Mouse (Mus musculus) CH12.LX (cell line): Measurements from ENCODE around the gene Abcb9. TPM values are rescaled to one million over a fixed set of nuclear protein-coding genes. Genes with fewer than 3 reads are reported as not detected.

ENCODE experiments used
- DNase-seq: peaks from one replicate; pipeline ENCODE4 v3.0.0-alpha.2; 2013; ENCODE audit errors: extremely low read depth
- H3K27ac ChIP-seq: 2 replicates; pipeline ENCODE4 v1.5.1; 2012; ENCODE audit warnings: low read depth, mild to moderate bottlenecking, control low read depth, moderate library complexity; ENCODE audit not compliant: insufficient read depth
- H3K27me3 ChIP-seq: replicated peaks from 2 replicates; pipeline ENCODE3; 2012; ENCODE audit warnings: inconsistent platforms
- H3K36me3 ChIP-seq, 2 experiments: replicated peaks in 1 of 2; 2 replicates each; pipeline versions ENCODE3 to v1.6.1; 2012; ENCODE audit warnings: inconsistent platforms in 1 of 2, low read length in 1 of 2, mild to moderate bottlenecking in 1 of 2, mixed read lengths in 1 of 2, moderate library complexity in 1 of 2; ENCODE audit not compliant: control insufficient read depth in 1 of 2, insufficient read depth in 1 of 2
- H3K4me1 ChIP-seq, 2 experiments: 2 replicates each; pipeline ENCODE4 v1.6.1; 2012; ENCODE audit warnings: inconsistent platforms in 1 of 2, moderate library complexity in 1 of 2; ENCODE audit not compliant: insufficient read depth in 2 of 2, control insufficient read depth in 1 of 2
- H3K4me2 ChIP-seq: 2 replicates; pipeline ENCODE4 v1.6.1; 2012; ENCODE audit warnings: low read depth, mild to moderate bottlenecking, control low read depth; ENCODE audit not compliant: poor library complexity, insufficient read depth, severe bottlenecking
- H3K4me3 ChIP-seq, 3 experiments: fragments of 150-350 bp in 1 of 3; sonication (generic) in 1 of 3; replicated peaks in 1 of 3; 2 replicates each; pipeline versions ENCODE3 to v1.5.1; 2011 to 2012; ENCODE audit warnings: low read depth in 2 of 3, low read length in 2 of 3, mild to moderate bottlenecking in 2 of 3, moderate library complexity in 2 of 3, control low read depth in 1 of 3, improper control_type of control experiment in 1 of 3, inconsistent platforms in 1 of 3, mixed read lengths in 1 of 3; ENCODE audit not compliant: poor library complexity in 1 of 3
- H3K79me2 ChIP-seq: replicated peaks from 2 replicates; pipeline ENCODE4 v1.6.1; 2012; ENCODE audit warnings: mild to moderate bottlenecking, moderate library complexity; ENCODE audit not compliant: control insufficient read depth, poor library complexity, insufficient read depth, severe bottlenecking; ENCODE audit errors: extremely low read depth
- H3K9ac ChIP-seq: 2 replicates; pipeline ENCODE4 v1.6.1; 2012; ENCODE audit warnings: low read depth, mild to moderate bottlenecking, control low read depth, moderate library complexity; ENCODE audit not compliant: insufficient read depth
- H3K9me3 ChIP-seq: replicated peaks from 2 replicates; pipeline ENCODE3; 2012; ENCODE audit warnings: low read length, inconsistent platforms, mixed read lengths
- CHD2 ChIP-seq: IDR thresholded peaks from 2 replicates; pipeline ENCODE4 v1.6.1; 2011; ENCODE audit warnings: low read length, improper control_type of control experiment
- CTCF ChIP-seq, 2 experiments: IDR thresholded peaks in 1 of 2; conservative IDR thresholded peaks in 1 of 2; 2 replicates each; pipeline ENCODE4 v1.5.1; 2011 to 2012; ENCODE audit warnings: low read depth in 2 of 2, low read length in 2 of 2, improper control_type of control experiment in 1 of 2, inconsistent platforms in 1 of 2, mild to moderate bottlenecking in 1 of 2, moderate library complexity in 1 of 2
- E2F4 ChIP-seq: IDR thresholded peaks from 2 replicates; pipeline ENCODE4 v1.6.1; 2011; ENCODE audit warnings: low read depth, low read length, improper control_type of control experiment; ENCODE audit not compliant: insufficient replicate concordance
- ELF1 ChIP-seq: IDR thresholded peaks from 2 replicates; pipeline ENCODE4 v1.6.1; 2014; ENCODE audit warnings: low read depth, mild to moderate bottlenecking, inconsistent platforms, low read length, improper control_type of control experiment
- HCFC1 ChIP-seq: IDR thresholded peaks from 2 replicates; pipeline ENCODE4 v1.6.1; 2012; ENCODE audit warnings: low read depth, mild to moderate bottlenecking, inconsistent platforms, low read length, improper control_type of control experiment
- IRF4 ChIP-seq: IDR thresholded peaks from 2 replicates; pipeline ENCODE4 v1.6.1; 2014; ENCODE audit warnings: low read depth, mild to moderate bottlenecking, inconsistent platforms, low read length, improper control_type of control experiment
- JUN ChIP-seq: IDR thresholded peaks from 2 replicates; pipeline ENCODE4 v1.6.1; 2011; ENCODE audit warnings: low read depth, mild to moderate bottlenecking, low read length, improper control_type of control experiment, moderate library complexity; ENCODE audit not compliant: insufficient read depth
- JUND ChIP-seq: conservative IDR thresholded peaks from 2 replicates; pipeline ENCODE4 v1.6.1; 2011; ENCODE audit warnings: low read depth, low read length, improper control_type of control experiment
- KAT2A ChIP-seq: IDR thresholded peaks from 2 replicates; pipeline ENCODE4 v1.6.1; 2012; ENCODE audit warnings: low read length, improper control_type of control experiment, inconsistent platforms; ENCODE audit not compliant: insufficient replicate concordance
- MAFK ChIP-seq: IDR thresholded peaks from 2 replicates; pipeline ENCODE4 v1.6.1; 2011; ENCODE audit warnings: low read length, improper control_type of control experiment; ENCODE audit not compliant: insufficient replicate concordance
- MEF2A ChIP-seq: IDR thresholded peaks from 2 replicates; pipeline ENCODE4 v1.6.1; 2014; ENCODE audit warnings: low read depth, mild to moderate bottlenecking, inconsistent platforms, low read length, improper control_type of control experiment, borderline replicate concordance
- MXI1 ChIP-seq: IDR thresholded peaks from 2 replicates; pipeline ENCODE4 v1.6.1; 2011; ENCODE audit warnings: mild to moderate bottlenecking, low read depth, low read length, improper control_type of control experiment
- MYC ChIP-seq: IDR thresholded peaks from 2 replicates; pipeline ENCODE4 v1.6.1; 2011; ENCODE audit warnings: low read depth, mild to moderate bottlenecking, improper control_type of control experiment, low read length
- NELFE ChIP-seq: IDR thresholded peaks from 2 replicates; pipeline ENCODE4 v1.6.1; 2011; ENCODE audit warnings: low read depth, low read length, improper control_type of control experiment
- NRF1 ChIP-seq: IDR thresholded peaks from 2 replicates; pipeline ENCODE4 v1.6.1; 2014; ENCODE audit warnings: low read depth, mild to moderate bottlenecking, inconsistent platforms, low read length, improper control_type of control experiment, moderate library complexity
- POLR2A ChIP-seq: IDR thresholded peaks from 2 replicates; pipeline ENCODE4 v1.6.1; 2011; ENCODE audit warnings: low read depth, mild to moderate bottlenecking, improper control_type of control experiment, low read length
- RAD21 ChIP-seq: IDR thresholded peaks from 2 replicates; pipeline ENCODE4 v1.6.1; 2011; ENCODE audit warnings: low read depth, mild to moderate bottlenecking, low read length, improper control_type of control experiment, moderate library complexity
- RCOR1 ChIP-seq: conservative IDR thresholded peaks from 2 replicates; pipeline ENCODE4 v1.6.1; 2012; ENCODE audit warnings: low read depth, mild to moderate bottlenecking, inconsistent platforms, low read length, improper control_type of control experiment
- SIN3A ChIP-seq: IDR thresholded peaks from 2 replicates; pipeline ENCODE4 v1.6.1; 2012; ENCODE audit warnings: low read length, improper control_type of control experiment, inconsistent platforms
- SMC3 ChIP-seq: IDR thresholded peaks from 2 replicates; pipeline ENCODE4 v1.6.1; 2011; ENCODE audit warnings: low read depth, low read length, improper control_type of control experiment
- TBP ChIP-seq: conservative IDR thresholded peaks from 2 replicates; pipeline ENCODE4 v1.6.1; 2011; ENCODE audit warnings: low read depth, low read length, improper control_type of control experiment
- TCF12 ChIP-seq: IDR thresholded peaks from 2 replicates; pipeline ENCODE4 v1.6.1; 2014; ENCODE audit warnings: low read depth, mild to moderate bottlenecking, inconsistent platforms, low read length, improper control_type of control experiment
- UBTF ChIP-seq: IDR thresholded peaks from 2 replicates; pipeline ENCODE4 v1.6.1; 2012; ENCODE audit warnings: low read depth, mild to moderate bottlenecking, inconsistent platforms, low read length, improper control_type of control experiment, moderate library complexity
- ZKSCAN1 ChIP-seq: IDR thresholded peaks from 2 replicates; pipeline ENCODE4 v1.6.1; 2012; ENCODE audit warnings: low read depth, inconsistent platforms, low read length, improper control_type of control experiment, borderline replicate concordance
- dilution Hi-C: fragments of 300-500 bp; cut with MboI; formaldehyde crosslinking; loops from 2 replicates; pipeline ENCODE4 v1.14.3; 2020; ENCODE audit warnings: low sequenced_read_pairs; ENCODE audit not compliant: extremely low pct_unique_long_range_greater_than_20kb, extremely low pct_ligation_motif_present
- in situ Hi-C: fragments of 300-500 bp; cut with MboI; formaldehyde crosslinking; loops from 3 replicates; pipeline ENCODE4 v1.14.3; 2019; ENCODE audit warnings: low sequenced_read_pairs, low pct_ligation_motif_present, low pct_unique_long_range_greater_than_20kb, mixed read lengths
- polyA plus RNA-seq: library from polyadenylated mRNA; unstranded; fragments of >175 nt; gene quantifications from 2 replicates; pipeline ENCODE4 v1.2.1, GENCODE M21; 2012; ENCODE audit warnings: low read depth; ENCODE audit not compliant: insufficient read length
- total RNA-seq, 2 experiments: library from RNA; depleted of rRNA; stranded (reverse); fragments of 300-350 nt in 1 of 2; fragments of >200 nt in 1 of 2; gene quantifications; 2 replicates each; pipeline ENCODE4 v1.2.3; 2012 to 2014

Gene Abcb9
- total and polyA plus RNA-seq, 3 experiments, result 0.44 to 1.4 (median 0.98) TPM

DNA sequence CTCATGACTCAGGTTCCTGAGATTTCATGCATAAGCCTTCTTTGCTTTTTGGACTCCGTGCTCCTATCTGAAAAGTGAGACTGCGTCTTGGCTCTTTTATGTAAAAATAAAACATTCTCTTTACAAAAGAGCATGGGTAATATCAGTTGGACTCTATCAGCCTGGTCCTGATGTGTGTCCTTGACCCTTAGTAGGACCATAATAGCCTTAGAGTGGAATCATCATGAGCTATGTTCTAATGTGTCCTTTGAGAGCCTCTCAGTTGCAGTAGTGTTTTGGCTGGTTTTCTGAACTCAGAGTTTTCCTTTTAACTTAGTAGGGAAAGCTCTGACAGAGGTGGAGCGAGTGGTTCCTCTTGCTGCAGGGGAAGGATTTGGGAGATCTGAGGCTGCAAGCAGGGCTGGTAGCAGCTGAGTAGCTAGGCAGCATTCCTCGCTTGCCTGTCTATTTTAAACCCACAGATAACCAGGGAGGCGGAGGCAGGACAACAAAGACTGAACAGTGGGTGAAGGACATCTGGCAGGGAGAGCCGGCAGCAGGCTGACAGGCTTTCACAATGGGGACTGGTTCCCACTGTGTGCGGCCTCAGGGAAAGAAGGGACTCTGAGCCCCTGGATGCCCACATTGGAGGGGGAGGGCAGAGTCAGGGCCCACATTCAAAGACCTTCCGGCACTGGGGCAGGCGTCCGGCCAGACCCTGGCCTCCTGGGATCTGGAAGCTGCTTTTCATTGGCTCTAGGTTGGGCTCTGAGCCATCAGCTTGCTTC, 52.2 kb downstream of the Abcb9 start:
- Histone ChIP-seq H3K79me2 (no peaks in the 10 kb centered on the region), H3K9me3 (no peaks in the 10 kb centered on the region), H3K4me1 (no peaks in the 10 kb centered on the region), H3K27me3 (no peaks in the 10 kb centered on the region), H3K9ac (no peak overlapping the region), H3K36me3 (no peaks in the 10 kb centered on the region), H3K27ac (no peak overlapping the region), H3K4me3 (no peak overlapping the region), H3K4me2 (no peak overlapping the region)
- DNase-seq, result no peak
- TF ChIP-seq MAFK (no peak), UBTF (no peak), POLR2A (no peak), MYC (no peak), MEF2A (no peak), IRF4 (no peak), SMC3 (no peak), NELFE (no peak), RCOR1 (no peak), KAT2A (no peak), CTCF (conservative IDR thresholded peaks at IDR 0.05 in 1 of 2, IDR thresholded peaks at IDR 0.05 in 1 of 2; ENCODE audit: low read depth in 2 of 2, low read length in 2 of 2) (no peak), JUND (no peak), CHD2 (no peak), ZKSCAN1 (no peak), E2F4 (no peak), NRF1 (no peak), JUN (no peak)
- in situ Hi-C loops (no loop called here), dilution Hi-C loops (no loop called here)

GRCm38 (mm10) chr5:124041097-124041496, 54.5 kb downstream of the Abcb9 start:
- in situ Hi-C loops (no loop called here), dilution Hi-C loops (no loop called here)
- Histone ChIP-seq H3K79me2 (no peaks in the 10 kb centered on the region), H3K4me1 (peaks cover 3 to 11% of the 10 kb centered on the region in 2 experiments; a peak in 3 of 4 replicates), H3K4me2 (no peak overlapping the region), H3K9me3 (no peaks in the 10 kb centered on the region), H3K9ac (no peak overlapping the region), H3K36me3 (no peaks in the 10 kb centered on the region), H3K4me3 (no peak overlapping the region), H3K27ac (no peak overlapping the region), H3K27me3 (no peaks in the 10 kb centered on the region)
- TF ChIP-seq IRF4, result no peak
- no peak for TF ChIP-seq MYC
- no peak for TF ChIP-seq RCOR1
- TF ChIP-seq NELFE, result no peak
- TF ChIP-seq TBP, result no peak
- TF ChIP-seq E2F4, result no peak
- TF ChIP-seq TCF12, result no peak
- TF ChIP-seq ELF1, result no peak
- no peak for TF ChIP-seq RAD21
- no peak for TF ChIP-seq CHD2
- no peak for TF ChIP-seq MXI1
- no peak for TF ChIP-seq HCFC1
- TF ChIP-seq MAFK, result no peak
- no peak for TF ChIP-seq CTCF (conservative IDR thresholded peaks at IDR 0.05 in 1 of 2, IDR thresholded peaks at IDR 0.05 in 1 of 2; ENCODE audit: low read depth in 2 of 2, low read length in 2 of 2)
- TF ChIP-seq SIN3A, result no peak
- no peak for DNase-seq
